Mouse (Mus musculus) cerebellum, adult 9-10 months (tissue): Measurements from ENCODE around the gene Lsm2.
A peak's percentile ranks its signal among the peaks of the same experiment; 100 is the strongest.
"Not testable (repeated sequence)": the region's sequence is repeated elsewhere in the genome, so short reads cannot be mapped to it uniquely, and the experiment has no call there.

Experiments
- DNase-seq: peaks from one replicate; pipeline ENCODE4 v3.0.0; 2022

Gene Lsm2

GRCm38 (mm10) chr17:34957291-34957690, 24.4 kb upstream of the Lsm2 start:
- DNase-seq, result not testable (repeated sequence)

- DNase-seq, result not testable (repeated sequence)
Measured at GRCm38 (mm10) chr17:34957966-34958365, 23.7 kb upstream of the Lsm2 start.

DNA sequence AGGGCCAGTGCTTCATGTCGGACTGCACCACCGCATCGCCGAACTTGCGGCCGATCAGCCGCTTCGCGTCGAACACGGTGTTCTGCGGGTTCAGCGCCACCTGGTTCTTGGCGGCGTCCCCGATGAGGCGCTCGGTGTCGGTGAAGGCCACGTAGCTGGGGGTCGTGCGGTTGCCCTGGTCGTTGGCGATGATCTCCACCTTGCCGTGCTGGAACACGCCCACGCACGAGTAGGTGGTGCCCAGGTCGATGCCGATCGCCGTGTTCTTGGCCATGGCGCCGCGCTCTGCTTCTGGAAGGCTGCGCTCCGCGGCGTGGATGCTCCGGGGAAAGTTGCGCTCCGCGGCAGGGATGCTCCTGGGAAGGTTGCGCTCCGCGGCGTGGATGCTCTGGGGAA, 22.9 kb upstream of the Lsm2 start:
- not testable (repeated sequence) for DNase-seq

DNA sequence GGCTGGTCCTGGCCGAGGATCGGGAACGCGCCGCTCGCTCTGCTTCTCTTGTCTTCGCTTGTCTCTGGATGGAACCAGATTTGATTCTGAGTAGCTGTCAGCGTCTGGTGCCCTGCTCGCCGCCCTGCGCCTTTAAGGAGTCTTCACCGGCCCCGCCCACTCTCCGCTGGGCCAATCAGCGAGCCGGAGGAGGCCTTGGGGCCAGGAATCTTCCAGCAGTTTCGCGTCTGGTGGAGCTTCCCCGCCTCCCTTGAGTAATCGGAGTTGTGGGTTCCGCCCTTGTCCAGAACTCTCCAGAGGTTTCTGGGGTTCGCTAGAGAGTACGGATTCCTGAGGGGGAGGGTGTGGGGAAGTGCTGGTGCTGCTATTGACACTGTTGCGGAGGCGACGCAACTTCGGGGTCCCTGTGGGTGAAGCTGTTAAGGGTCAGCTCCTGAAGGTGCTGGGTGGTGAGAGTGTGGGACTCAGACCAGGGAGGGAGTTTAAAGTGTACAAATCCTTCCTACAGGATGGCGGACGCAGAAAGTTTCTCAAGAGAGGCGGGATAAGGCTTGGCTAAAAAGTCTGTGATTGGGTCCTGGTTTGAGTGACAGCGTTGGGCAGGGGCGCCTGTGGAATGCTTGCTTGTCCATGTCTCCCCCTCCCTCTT, 22.4 kb upstream of the Lsm2 start, which contains the start of gene Hspa1b:
Gene Hspa1b, minus strand, starts transcription at position 109 of the 649 bp plus-strand sequence.
- peak; percentile 82 for DNase-seq

GRCm38 (mm10) chr17:34959881-34960515, 21.7 kb upstream of the Lsm2 start:
- no peak for DNase-seq

- DNase-seq, result no peak
Measured at GRCm38 (mm10) chr17:34960702-34961493, 20.8 kb upstream of the Lsm2 start.

DNA sequence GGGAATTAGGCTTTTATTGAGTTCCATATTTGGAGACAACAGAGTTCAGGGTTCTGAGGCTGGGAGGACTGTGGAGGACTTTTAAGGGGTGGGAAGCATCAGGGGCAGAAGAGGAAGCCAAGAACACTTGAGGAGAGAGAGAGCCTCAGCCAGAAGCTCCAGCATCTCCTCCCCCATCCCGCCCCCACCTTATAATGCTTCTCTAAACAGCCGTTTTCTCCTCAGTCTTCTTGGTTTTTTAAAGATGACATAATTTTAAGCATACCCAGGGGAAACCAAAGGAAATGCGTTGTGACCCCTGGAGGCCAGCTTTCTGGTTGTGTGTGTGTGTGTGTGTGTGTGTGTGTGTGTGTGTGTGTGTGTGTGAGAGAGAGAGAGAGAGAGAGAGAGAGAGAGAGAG, 19.5 kb upstream of the Lsm2 start:
- no peak for DNase-seq

- DNase-seq, result no peak
Measured at GRCm38 (mm10) chr17:34962841-34963240, 18.8 kb upstream of the Lsm2 start.

GRCm38 (mm10) chr17:34964640-34965049, 17.0 kb upstream of the Lsm2 start:
- DNase-seq, result no peak

DNA sequence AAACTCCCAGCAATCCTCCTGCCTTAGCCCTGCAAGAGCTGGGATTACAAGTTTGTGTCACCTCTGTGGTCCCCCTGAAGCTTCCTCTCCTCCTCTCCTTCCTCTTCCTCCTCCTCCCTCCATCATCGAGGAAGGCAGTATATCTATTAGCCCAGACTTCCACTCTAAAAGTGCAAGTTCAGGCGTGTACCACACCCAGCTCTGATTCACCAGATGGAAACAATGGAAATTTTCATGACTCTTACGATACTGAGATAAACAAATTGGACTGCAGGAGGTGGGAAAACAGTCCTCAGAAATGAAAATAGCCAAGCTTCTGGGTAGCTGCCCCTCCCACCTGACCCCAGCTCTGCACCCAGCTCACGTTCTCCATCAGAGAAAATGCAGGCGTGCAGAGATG, 16.0 kb upstream of the Lsm2 start:
- DNase-seq, result no peak

GRCm38 (mm10) chr17:34969822-34970221, 11.8 kb upstream of the Lsm2 start, which contains the start of gene Gm20481:
TSS of gene Gm20481 (plus strand) at chr17:34969912.
- DNase-seq, result not testable (repeated sequence)

- not testable (repeated sequence) for DNase-seq
Measured at GRCm38 (mm10) chr17:34970850-34971249, 10.8 kb upstream of the Lsm2 start.

- not testable (repeated sequence) for DNase-seq
Measured at GRCm38 (mm10) chr17:34971694-34972068, 10.0 kb upstream of the Lsm2 start.

DNA sequence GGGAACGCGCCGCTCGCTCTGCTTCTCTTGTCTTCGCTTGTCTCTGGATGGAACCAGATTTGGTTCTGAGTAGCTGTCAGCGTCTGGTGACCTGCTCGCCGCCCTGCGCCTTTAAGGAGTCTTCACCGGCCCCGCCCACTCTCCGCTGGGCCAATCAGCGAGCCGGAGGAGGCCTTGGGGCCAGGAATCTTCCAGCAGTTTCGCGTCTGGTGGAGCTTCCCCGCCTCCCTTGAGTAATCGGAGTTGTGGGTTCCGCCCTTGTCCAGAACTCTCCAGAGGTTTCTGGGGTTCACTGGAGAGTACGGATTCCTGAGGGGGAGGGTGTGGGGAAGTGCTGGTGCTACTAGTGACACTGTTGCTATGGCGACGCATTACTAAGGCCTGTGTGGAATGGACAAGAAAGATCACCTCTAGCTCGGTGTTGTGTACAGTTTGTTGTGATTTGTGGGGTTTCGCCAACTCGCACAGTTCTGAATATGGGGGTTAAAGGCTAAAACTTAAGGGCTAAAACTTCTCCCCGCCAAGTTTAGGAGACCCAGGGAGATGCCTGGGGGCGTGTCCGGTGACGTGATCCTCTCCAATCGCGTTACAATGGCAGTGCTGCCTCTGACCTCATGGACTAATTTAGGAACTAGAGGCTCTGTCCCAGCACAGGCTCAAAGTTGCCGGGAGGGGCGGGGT, 9.5 kb upstream of the Lsm2 start, which contains the start of the genes Hspa1a and Hspa1l:
Gene Hspa1a, minus strand, starts transcription at position 88 of the 681 bp plus-strand sequence.
Gene Hspa1l, plus strand, starts transcription at position 635 of the 681 bp plus-strand sequence.
- peak; percentile 87 for DNase-seq

- no peak for DNase-seq
Measured at GRCm38 (mm10) chr17:34975581-34976492, 5.8 kb upstream of the Lsm2 start.

DNA sequence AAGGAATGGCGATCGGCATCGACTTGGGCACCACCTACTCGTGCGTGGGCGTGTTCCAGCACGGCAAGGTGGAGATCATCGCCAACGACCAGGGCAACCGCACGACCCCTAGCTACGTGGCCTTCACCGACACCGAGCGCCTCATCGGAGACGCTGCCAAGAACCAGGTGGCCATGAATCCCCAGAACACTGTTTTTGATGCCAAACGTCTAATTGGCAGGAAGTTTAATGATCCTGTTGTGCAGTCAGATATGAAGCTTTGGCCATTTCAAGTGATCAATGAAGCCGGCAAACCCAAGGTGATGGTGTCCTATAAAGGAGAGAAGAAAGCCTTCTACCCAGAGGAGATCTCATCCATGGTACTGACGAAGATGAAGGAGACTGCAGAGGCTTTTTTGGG, 4.7 kb upstream of the Lsm2 start:
- no peak for DNase-seq

GRCm38 (mm10) chr17:34978239-34978638, 3.4 kb upstream of the Lsm2 start:
- no peak for DNase-seq

DNA sequence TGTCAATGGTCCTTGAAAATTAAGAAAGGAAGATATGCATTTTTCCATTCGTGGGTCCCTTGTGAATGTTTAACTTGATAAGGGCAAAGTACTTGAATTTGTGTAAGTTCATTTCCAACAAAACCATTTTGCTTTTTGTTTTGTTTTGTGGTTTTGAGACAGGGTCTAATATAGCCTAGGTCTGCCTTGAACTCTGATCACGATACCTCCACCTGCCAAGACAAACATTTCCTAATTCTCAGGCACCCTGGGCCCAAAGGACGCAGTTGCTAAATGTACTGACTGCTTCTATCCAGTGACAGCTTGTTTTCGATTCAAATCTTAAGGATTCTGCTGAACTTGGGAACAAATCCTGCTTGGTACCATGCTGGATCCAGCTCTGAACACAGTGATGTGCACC, 2.0 kb upstream of the Lsm2 start:
- DNase-seq, result peak; percentile 27

DNA sequence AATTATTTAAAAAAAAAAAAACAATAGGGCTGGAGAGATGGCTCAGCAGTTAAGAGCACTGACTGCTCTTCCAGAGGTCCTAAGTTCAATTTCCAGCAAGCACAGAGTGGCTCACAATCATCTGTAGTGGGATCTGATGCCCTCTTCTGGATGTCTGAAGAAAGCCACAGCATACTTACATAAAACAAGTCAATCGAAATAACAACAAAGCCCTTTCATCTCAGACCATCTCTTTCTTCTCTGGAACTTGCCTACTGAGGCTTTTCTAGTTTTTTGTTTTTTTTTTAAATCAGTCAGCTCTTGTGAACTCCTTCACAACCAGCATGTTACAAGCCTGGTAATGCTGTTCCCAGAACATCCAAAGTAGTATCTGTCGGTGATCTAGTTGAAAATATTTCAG, 1.0 kb upstream of the Lsm2 start:
- DNase-seq, result peak; percentile 71

DNA sequence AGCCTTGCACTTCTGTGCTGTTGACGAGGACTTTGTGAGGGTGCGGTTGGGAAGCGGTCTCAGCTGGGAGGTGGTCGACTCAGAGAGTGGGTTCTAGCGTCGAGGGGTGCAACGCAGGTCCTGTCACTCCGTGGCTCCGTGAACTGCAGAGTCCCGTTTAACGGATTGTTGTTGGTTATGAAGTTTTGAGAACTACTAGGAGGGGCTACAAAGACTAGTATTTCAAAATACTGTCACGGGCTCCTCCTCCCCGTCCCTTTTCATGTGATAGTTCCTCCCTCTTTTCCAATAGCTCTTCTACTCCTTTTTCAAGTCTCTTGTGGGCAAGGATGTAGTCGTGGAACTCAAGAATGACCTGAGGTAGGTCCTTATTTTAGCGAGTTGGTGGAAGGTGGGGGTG, 666 bp downstream of the Lsm2 start:
- DNase-seq, result no peak

- peak; percentile 67 for DNase-seq
Measured at GRCm38 (mm10) chr17:34984218-34984617, 2.6 kb downstream of the Lsm2 start.

DNA sequence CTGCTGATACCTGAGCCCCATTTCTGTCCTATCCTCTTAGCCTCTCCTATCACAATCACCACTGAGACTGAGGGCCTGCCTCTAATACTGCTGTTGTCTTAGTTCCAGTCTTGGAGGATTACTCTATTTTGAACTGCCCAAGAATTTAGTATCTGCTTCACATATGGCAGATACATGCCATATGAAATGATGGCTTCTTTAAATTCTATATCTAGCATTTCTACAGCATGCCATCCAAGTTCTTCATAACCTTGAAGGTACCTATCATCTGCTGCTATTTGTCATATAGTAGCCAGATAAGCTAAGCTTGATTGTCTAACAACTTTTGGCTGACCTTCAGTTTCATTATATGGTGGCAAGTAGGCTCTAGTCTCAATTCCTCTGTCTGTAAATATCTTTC, 13.1 kb downstream of the Lsm2 start:
- no peak for DNase-seq
